Mouse (Mus musculus) hindbrain, embryonic 16.5 days (tissue): Measurements from ENCODE around the gene Gm44511. TPM values are rescaled to one million over a fixed set of nuclear protein-coding genes. Genes with fewer than 3 reads are reported as not detected.

Experiments used
- ATAC-seq: fragments of 200-750 bp; cut with Nextera tagmentation; 2 replicates; pipeline ENCODE4 v1.8.0; 2017; ENCODE audit warnings: moderate TSS enrichment, moderate library complexity
- H3K27ac ChIP-seq: fragments of 300-500 bp; sonication (generic); 2 replicates; pipeline ENCODE4 v1.5.1; 2014; ENCODE audit warnings: low read depth, mild to moderate bottlenecking, control low read depth, low read length, moderate library complexity
- H3K27me3 ChIP-seq: fragments of 300-500 bp; sonication (generic); replicated peaks from 2 replicates; pipeline ENCODE4 v1.6.1; 2014; ENCODE audit warnings: low read length; ENCODE audit not compliant: control insufficient read depth, insufficient read depth
- H3K36me3 ChIP-seq: fragments of 300-500 bp; sonication (generic); 2 replicates; pipeline ENCODE4 v1.6.1; 2014; ENCODE audit warnings: mild to moderate bottlenecking, low read length, moderate library complexity, mixed read lengths; ENCODE audit not compliant: control insufficient read depth, insufficient read depth
- H3K4me1 ChIP-seq: fragments of 300-500 bp; sonication (generic); 2 replicates; pipeline ENCODE4 v1.6.1; 2014; ENCODE audit warnings: low read depth, low read length; ENCODE audit not compliant: control insufficient read depth, insufficient read depth
- H3K4me2 ChIP-seq: fragments of 300-500 bp; sonication (generic); 2 replicates; pipeline ENCODE4 v1.6.1; 2014; ENCODE audit warnings: mild to moderate bottlenecking, low read length, control low read depth, moderate library complexity
- H3K4me3 ChIP-seq: fragments of 300-500 bp; sonication (generic); 2 replicates; pipeline ENCODE4 v1.5.1; 2014; ENCODE audit warnings: mild to moderate bottlenecking, low read length, control low read depth, moderate library complexity
- H3K9ac ChIP-seq: fragments of 300-500 bp; sonication (generic); 2 replicates; pipeline ENCODE4 v1.6.1; 2014; ENCODE audit warnings: low read depth, mild to moderate bottlenecking, control low read depth, low read length, moderate library complexity
- H3K9me3 ChIP-seq: fragments of 300-500 bp; sonication (generic); 2 replicates; pipeline ENCODE4 v1.6.1; 2014; ENCODE audit warnings: mild to moderate bottlenecking, low read length, moderate library complexity; ENCODE audit not compliant: control insufficient read depth
- WGBS: fragments of 180-500 bp; shearing (Covaris S2); extraction: QIAGEN DNeasy Blood & Tissue Kit; methylation state at CpG from one replicate; pipeline ENCODE4 v1.1.7; 2014; 5-methylcytosine and 5-hydroxymethylcytosine counted together
- polyA plus RNA-seq: library from polyadenylated mRNA; unstranded; fragments of >200 nt; fragmentation: Nextera tagmentation; extraction: Ambion mirVana; gene quantifications from 2 replicates; pipeline ENCODE4 v1.2.1, GENCODE M21; 2015

Gm44511 gene
- polyA plus RNA-seq, 1 experiment from 2014 or later, result not detected

GRCm38 (mm10) chr6:128851151-128851550 lies 25.0 kb upstream of the Gm44511 start:
- Histone ChIP-seq H3K9me3 (no peaks in the 10 kb centered on the region), H3K9ac (no peak overlapping the region), H3K36me3 (no peaks in the 10 kb centered on the region), H3K27ac (no peak overlapping the region), H3K4me2 (no peak overlapping the region), H3K27me3 (no peaks in the 10 kb centered on the region), H3K4me1 (no peaks in the 10 kb centered on the region), H3K4me3 (no peak overlapping the region)
- WGBS, result 92% methylated on average over 2 of the region's 2 CpGs
- ATAC-seq, result no peak

GRCm38 (mm10) chr6:128850671-128851070 lies 24.6 kb upstream of the Gm44511 start:
- Histone ChIP-seq H3K4me1 (no peaks in the 10 kb centered on the region), H3K9me3 (no peaks in the 10 kb centered on the region), H3K4me3 (no peak overlapping the region), H3K36me3 (no peaks in the 10 kb centered on the region), H3K4me2 (no peak overlapping the region), H3K27ac (no peak overlapping the region), H3K27me3 (no peaks in the 10 kb centered on the region), H3K9ac (no peak overlapping the region)
- no peak for ATAC-seq
- 77% methylated on average over 2 of the region's 2 CpGs for WGBS

- H3K27ac ChIP-seq, result no peak overlapping the region
Observed at GRCm38 (mm10) chr6:128849902-128850301, 23.8 kb upstream of the Gm44511 start.

GRCm38 (mm10) chr6:128847401-128847800 lies 21.3 kb upstream of the Gm44511 start:
- H3K4me3 ChIP-seq, result no peak overlapping the region
- H3K9ac ChIP-seq, result no peak overlapping the region
- no peaks in the 10 kb centered on the region for H3K27me3 ChIP-seq
- no peak overlapping the region for H3K27ac ChIP-seq
- no peaks in the 10 kb centered on the region for H3K36me3 ChIP-seq
- H3K9me3 ChIP-seq, result no peaks in the 10 kb centered on the region
- no peak for ATAC-seq
- no peak overlapping the region for H3K4me2 ChIP-seq
- WGBS, result 89% methylated on average over 4 of the region's 4 CpGs
- H3K4me1 ChIP-seq, result peaks cover 4% of the 10 kb centered on the region; the same call in 1 of the 2 replicates

More at GRCm38 (mm10) chr6:128849902-128850301, 23.8 kb upstream of the Gm44511 start:
- Histone ChIP-seq H3K4me1 (no peaks in the 10 kb centered on the region), H3K9ac (no peak overlapping the region), H3K9me3 (no peaks in the 10 kb centered on the region), H3K36me3 (no peaks in the 10 kb centered on the region), H3K4me3 (no peak overlapping the region), H3K27me3 (no peaks in the 10 kb centered on the region), H3K4me2 (no peak overlapping the region)
- 53% methylated on average over 2 of the region's 2 CpGs for WGBS
- no peak for ATAC-seq

- no peak for ATAC-seq
- 74% methylated on average over 6 of the region's 9 CpGs for WGBS
- Histone ChIP-seq H3K4me2 (no peak overlapping the region), H3K27ac (no peak overlapping the region), H3K36me3 (no peaks in the 10 kb centered on the region), H3K27me3 (no peaks in the 10 kb centered on the region), H3K4me3 (no peak overlapping the region), H3K9ac (no peak overlapping the region), H3K9me3 (no peaks in the 10 kb centered on the region), H3K4me1 (peaks cover 8% of the 10 kb centered on the region; the same call in 1 of the 2 replicates)
Observed at GRCm38 (mm10) chr6:128845998-128846542, 20.0 kb upstream of the Gm44511 start.

GRCm38 (mm10) chr6:128845319-128845979 lies 19.3 kb upstream of the Gm44511 start:
- H3K4me1 ChIP-seq, result peaks cover 8% of the 10 kb centered on the region; the same call in 1 of the 2 replicates
- 0 out of 2 replicates have a peak overlapping the region, but pooled peaks have one; percentile 4 for H3K4me2 ChIP-seq
- no peaks in the 10 kb centered on the region for H3K27me3 ChIP-seq
- ATAC-seq, result no peak
- H3K9ac ChIP-seq, result no peak overlapping the region
- whole genome bisulfite sequencing, result 28% methylated on average over 7 of the region's 7 CpGs
- H3K4me3 ChIP-seq, result no peak overlapping the region
- no peaks in the 10 kb centered on the region for H3K9me3 ChIP-seq
- no peak overlapping the region for H3K27ac ChIP-seq
- H3K36me3 ChIP-seq, result no peaks in the 10 kb centered on the region

- Histone ChIP-seq H3K27ac (peak overlapping the region; percentile 37), H3K9ac (no peak overlapping the region), H3K36me3 (no peaks in the 10 kb centered on the region), H3K4me2 (peak overlapping the region; percentile 74), H3K4me3 (no peak overlapping the region), H3K27me3 (no peaks in the 10 kb centered on the region), H3K9me3 (no peaks in the 10 kb centered on the region), H3K4me1 (peaks cover 10% of the 10 kb centered on the region; the same call in 1 of the 2 replicates)
- 86% methylated on average over 5 of the region's 5 CpGs for WGBS
- no peak for ATAC-seq
Observed at GRCm38 (mm10) chr6:128844586-128845080, 18.5 kb upstream of the Gm44511 start.

GRCm38 (mm10) chr6:128844131-128844530 lies 18.0 kb upstream of the Gm44511 start:
- H3K27ac ChIP-seq, result peak overlapping the region; percentile 88
- H3K9ac ChIP-seq, result no peak overlapping the region; the same call in none of the 2 replicates
- peak overlapping the region; percentile 81 for H3K4me3 ChIP-seq
- H3K4me1 ChIP-seq, result peaks cover 10% of the 10 kb centered on the region; the same call in 1 of the 2 replicates
- 35% methylated on average over 8 of the region's 8 CpGs for WGBS
- no peak for ATAC-seq
- H3K36me3 ChIP-seq, result no peaks in the 10 kb centered on the region
- no peaks in the 10 kb centered on the region for H3K9me3 ChIP-seq
- no peaks in the 10 kb centered on the region for H3K27me3 ChIP-seq
- H3K4me2 ChIP-seq, result peak overlapping the region; percentile 74

GRCm38 (mm10) chr6:128843479-128843992 lies 17.4 kb upstream of the Gm44511 start:
- no peaks in the 10 kb centered on the region for H3K9me3 ChIP-seq
- peak overlapping the region; percentile 88 for H3K27ac ChIP-seq
- ATAC-seq, result peak; percentile 58
- H3K36me3 ChIP-seq, result no peaks in the 10 kb centered on the region
- H3K4me1 ChIP-seq, result peaks cover 10% of the 10 kb centered on the region; the same call in 1 of the 2 replicates
- H3K27me3 ChIP-seq, result no peaks in the 10 kb centered on the region
- under 1% methylated on average over 22 of the region's 22 CpGs for WGBS
- peak overlapping the region; percentile 75 for H3K9ac ChIP-seq
- peak overlapping the region; percentile 81 for H3K4me3 ChIP-seq
- peak overlapping the region; percentile 74 for H3K4me2 ChIP-seq
